Mouse (Mus musculus): ENCODE data around the gene Spats1.
"Not testable (repeated sequence)": the region's sequence is repeated elsewhere in the genome, so short reads cannot be mapped to it uniquely, and the experiment has no call there.

The Spats1 gene

GRCm38 (mm10) chr17:45489736-45490135 lies 14.5 kb upstream of the Spats1 start:
- DNase-seq (ENCODE audit: low spot score): no peak

GRCm38 (mm10) chr17:45488321-45489254 lies 13.4 kb upstream of the Spats1 start:
- no peak for DNase-seq (ENCODE audit: low spot score)

DNA sequence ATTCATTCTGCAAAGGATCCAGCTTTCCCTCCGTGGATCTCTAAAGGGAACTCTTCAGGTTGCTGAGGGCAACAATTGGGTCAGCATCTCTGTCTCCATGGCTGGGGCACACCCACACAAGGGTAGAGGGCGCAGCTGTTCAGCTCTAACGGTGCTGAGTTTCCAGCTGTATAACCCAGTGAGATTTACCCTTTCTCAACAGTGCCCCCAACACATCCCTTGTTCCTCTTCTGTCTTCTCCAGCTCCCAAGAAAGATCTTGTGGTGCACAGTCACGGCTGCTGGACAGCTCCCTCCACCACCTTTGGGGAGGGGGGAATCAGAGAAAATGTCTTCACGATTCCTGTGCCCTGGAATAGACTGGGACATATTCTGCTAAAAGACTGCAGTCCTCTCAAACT lies 12.0 kb upstream of the Spats1 start:
- no peak for DNase-seq (ENCODE audit: low spot score)

DNA sequence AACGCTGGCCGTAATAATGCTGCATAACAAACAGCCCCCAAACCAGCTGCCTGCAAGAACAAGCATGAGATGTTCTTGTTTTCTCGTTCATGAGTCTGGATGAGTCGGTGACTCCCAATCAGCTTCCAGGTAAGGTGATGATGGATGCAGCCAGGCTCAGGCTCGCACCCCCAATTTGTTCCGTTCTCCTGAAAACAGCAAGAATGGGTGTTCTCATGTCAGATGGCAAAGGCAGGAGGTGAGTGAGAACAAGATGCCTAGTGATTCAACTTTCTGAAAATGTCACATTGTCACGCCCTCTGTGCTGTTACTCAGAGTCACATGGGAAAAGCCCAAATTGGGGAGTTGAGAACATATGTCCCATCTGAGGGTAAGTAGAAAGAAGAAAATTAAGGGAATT lies 10.4 kb upstream of the Spats1 start:
- DNase-seq (ENCODE audit: low spot score): no peak

- DNase-seq (ENCODE audit: low spot score): peak; percentile 58
Measured at GRCm38 (mm10) chr17:45480429-45480828, 5.2 kb upstream of the Spats1 start.

DNA sequence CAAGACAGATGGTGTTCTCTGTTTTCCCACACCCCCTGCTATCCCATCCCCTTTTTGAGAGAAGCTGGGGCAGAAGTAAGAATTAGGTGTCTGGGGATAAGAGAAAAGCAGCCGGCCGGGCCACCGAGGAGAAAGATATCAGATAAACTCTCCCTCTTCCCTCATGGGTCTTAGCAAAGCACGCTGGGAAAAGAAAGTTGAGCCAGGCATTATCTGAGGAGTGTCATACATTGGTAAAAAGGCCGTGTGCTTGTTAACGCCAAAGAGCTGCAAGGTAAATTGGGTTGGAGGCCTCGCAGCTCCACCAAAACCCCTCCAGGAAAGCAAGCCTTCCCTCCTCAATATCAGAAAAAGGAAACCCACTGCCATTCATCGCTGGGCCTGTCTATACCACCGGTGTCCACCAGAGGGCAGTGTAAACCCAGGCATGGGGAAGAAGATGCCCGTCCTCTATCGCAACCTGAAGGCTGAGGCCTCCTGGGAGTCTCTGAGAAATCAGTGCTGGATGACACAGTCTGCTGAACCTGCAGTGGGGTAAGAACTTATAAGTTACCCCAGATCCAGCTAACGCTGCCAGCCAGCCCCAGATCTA lies 3.1 kb upstream of the Spats1 start:
- DNase-seq (ENCODE audit: low spot score): peak; percentile 91

DNA sequence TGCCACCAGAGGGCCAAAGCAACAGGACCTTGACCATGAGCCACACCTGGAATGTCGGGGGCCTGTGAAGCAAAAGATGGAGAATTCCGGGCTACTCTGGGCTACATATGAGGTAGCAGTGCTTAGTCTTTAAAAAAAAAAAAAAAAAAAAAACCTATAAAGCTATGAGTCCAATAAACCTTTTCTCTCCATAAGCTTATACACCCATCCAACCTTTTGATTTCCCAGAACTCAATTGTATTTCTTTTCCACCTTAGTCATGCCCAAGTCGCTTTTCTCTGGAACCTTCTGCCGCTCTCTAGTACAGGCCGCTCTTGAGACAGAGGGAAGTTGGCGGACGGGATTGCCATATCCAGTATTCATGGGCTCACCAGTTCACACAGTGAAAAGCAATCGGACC lies 1.1 kb downstream of the Spats1 start:
- DNase-seq (ENCODE audit: low spot score): no peak

DNA sequence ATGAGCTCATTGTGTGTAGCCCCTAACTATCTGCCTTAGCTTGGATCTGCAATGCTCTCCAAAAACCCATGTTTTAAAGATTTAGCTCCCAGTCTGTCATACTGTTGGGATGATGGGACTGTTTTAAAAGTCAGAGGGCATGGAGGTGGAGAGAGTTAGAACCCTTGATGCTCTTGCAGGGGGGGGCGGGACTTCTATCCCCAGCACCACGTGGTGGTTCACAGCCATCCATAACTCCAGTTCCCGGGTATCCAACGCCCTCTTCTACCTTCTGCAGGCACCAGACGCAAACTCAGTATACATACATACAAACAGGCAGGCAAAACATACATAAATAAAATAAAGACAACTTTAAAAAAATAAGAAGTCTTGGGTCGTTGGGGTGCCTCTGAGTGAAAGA lies 1.5 kb downstream of the Spats1 start:
- no peak for DNase-seq (ENCODE audit: low spot score)

GRCm38 (mm10) chr17:45470726-45471125 lies 4.5 kb downstream of the Spats1 start:
- no peak for DNase-seq (ENCODE audit: low spot score)

DNA sequence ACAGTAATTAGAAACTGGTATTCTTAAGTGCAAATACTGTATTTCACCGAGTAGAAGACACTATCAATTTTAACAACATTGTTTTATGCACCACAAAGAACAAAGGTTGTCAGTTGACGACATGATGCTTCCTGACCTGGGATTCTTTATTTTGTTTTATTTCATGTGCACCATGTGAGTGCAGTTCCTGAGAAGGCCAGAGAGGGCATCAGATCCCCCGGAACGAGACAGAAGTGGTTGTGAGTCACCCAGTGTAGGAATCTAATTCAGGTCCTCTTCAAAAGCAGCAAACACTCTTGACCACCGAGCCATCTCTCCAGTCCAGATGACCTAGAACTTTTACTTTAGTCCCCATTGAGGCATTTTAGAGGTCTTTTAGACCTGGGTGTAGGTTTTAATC lies 6.9 kb downstream of the Spats1 start:
- no peak for DNase-seq (ENCODE audit: low spot score)

GRCm38 (mm10) chr17:45466701-45467100 lies 8.5 kb downstream of the Spats1 start:
- no peak for DNase-seq (ENCODE audit: low spot score)

DNA sequence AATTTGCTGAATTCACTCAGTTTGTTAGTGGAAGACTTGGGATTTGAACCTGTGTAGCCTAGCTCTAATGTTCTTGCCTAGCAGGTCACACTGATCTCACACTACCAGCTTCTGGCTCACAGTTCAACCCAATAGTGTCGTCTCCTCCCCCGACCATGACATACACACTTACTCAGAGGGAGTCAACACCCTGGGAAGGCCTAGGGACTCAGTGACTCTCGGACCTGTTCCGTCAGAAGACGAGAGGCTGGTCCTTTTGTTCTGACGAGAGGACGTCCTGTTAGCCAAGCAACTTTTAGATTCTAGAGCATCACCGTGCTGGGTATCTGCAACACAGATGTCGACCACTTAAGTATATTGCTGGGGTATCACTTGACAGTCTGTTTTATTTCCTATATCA lies 11.0 kb downstream of the Spats1 start:
- no peak for DNase-seq (ENCODE audit: low spot score)

- DNase-seq (ENCODE audit: low spot score): no peak
Measured at GRCm38 (mm10) chr17:45462506-45462905, 12.7 kb downstream of the Spats1 start.

GRCm38 (mm10) chr17:45459062-45459461 lies 16.2 kb downstream of the Spats1 start:
- no peak for DNase-seq (ENCODE audit: low spot score)

DNA sequence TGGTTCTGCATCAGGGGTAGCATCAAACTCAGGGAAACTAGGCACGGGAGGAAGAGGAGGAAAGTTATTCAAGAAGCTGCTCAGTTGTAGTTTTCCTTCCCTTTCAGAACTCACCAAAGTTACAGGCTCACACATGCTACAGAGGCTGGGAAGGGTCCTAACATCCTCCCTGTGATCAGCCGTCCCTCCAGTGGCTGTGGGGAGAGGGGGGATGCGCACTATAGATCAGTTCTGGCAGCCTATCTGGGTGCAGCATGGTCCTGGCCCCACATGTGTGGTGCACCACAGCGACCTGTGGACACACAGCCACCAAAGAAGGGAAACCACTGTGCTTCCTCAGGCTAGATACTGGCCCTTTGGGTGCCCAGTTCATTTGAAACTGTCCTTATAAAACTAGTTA lies 16.7 kb downstream of the Spats1 start:
- no peak for DNase-seq (ENCODE audit: low spot score)

- no peak for DNase-seq (ENCODE audit: low spot score)
Measured at GRCm38 (mm10) chr17:45457487-45457886, 17.7 kb downstream of the Spats1 start.

DNA sequence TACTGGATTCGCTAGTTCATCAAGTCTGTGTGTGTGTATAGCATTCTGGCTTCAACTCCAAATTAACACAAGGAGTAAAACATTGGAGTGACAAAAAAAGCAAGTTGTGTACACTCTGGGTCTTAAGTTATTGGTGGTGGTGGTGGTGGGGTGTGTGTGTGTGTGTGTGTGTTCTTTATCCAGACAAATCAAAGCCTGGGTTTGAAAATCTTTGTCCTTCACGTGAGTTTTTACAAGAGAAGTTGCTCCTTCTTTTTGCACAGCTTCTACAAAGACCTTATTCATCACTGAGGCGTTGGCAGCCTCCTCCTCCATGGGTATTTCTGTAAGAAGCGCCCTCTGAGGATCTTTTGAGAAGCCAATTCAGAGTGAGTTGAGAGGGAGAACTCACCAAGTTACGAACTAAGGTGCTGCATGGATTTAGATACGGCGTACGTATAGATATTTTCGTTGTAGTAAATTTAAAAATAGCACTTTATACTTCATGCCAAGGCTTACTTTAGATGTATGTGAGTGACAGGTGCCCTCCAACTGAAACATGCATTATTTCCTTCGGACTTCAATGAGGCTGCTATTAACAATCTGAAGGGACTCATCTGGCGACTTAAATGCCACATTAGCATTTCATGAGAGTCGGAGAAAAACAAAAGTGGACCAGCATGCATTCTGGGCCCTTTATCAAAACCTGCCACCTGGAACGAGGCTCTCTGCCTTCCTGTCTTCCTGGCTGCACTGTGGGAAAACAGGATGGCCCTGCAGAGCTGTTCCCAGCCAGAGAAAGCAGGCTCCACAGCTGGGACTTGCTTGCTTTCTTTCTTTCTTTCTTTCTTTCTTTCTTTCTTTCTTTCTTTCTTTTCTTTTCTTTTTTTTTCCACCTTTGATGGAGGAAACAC lies 18.7 kb downstream of the Spats1 start:
- DNase-seq (ENCODE audit: low spot score): no peak

- DNase-seq (ENCODE audit: low spot score): not testable (repeated sequence)
Measured at GRCm38 (mm10) chr17:45455783-45456182, 19.4 kb downstream of the Spats1 start.

- no peak for DNase-seq (ENCODE audit: low spot score)
Measured at GRCm38 (mm10) chr17:45454794-45455193, 20.4 kb downstream of the Spats1 start.

- no peak for DNase-seq (ENCODE audit: low spot score)
Measured at GRCm38 (mm10) chr17:45452271-45452670, 22.9 kb downstream of the Spats1 start.

DNA sequence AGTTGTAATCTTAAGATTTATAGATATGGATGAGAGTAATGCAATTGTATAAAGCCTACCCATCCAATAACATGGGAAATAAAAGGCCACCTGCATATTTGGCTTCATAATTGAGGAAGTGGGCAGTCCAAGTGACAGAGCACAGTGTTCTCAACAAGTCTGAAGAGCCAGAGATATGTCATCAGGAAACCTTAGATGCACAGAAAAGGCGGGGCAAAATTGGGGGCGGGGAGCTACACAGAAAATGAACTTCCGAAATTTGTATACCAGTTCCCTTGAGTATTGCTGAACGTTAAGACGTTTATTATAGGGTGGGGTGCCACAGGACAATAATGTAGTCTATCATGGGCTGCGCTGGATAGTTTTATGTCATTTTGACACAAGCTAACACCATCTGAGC lies 25.1 kb downstream of the Spats1 start:
- no peak for DNase-seq (ENCODE audit: low spot score)

- DNase-seq (ENCODE audit: low spot score): no peak
Measured at GRCm38 (mm10) chr17:45449586-45449985, 25.6 kb downstream of the Spats1 start.

DNA sequence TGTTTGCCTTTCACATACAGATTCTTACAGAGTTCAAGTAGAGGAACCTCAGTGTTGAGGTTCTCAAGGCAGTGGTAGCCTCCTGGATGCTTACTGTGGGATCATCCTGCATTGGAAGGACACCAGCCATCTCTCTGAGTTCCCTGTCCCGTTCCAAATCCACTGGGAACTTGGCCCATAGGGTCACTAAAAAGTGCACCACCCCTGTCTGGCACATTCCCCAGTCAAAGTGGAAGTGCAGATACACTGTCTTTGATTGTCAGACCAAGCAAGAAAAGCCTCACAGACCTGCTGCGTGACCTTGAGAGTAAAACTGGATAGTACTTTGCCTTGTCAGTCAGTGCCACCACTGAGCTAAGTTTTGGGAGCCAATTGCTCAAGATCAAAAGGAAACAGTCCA lies 28.2 kb downstream of the Spats1 start:
- DNase-seq (ENCODE audit: low spot score): no peak

Data from MN1 (cell line).